Mouse (Mus musculus) cortical plate, adult 2 months (tissue): ENCODE results near the gene Myd88. TPM values are rescaled to one million over a fixed set of nuclear protein-coding genes. Genes with fewer than 3 reads are reported as not detected.

Experiments used
- H3K27ac ChIP-seq: fragments of 200-500 bp; 2 replicates; pipeline ENCODE4 v1.5.1; 2012; ENCODE audit warnings: low read length, control low read depth, inconsistent platforms; ENCODE audit not compliant: insufficient read depth
- H3K4me1 ChIP-seq: fragments of 200-500 bp; 2 replicates; pipeline ENCODE4 v1.6.1; 2011; ENCODE audit warnings: low read length; ENCODE audit not compliant: control insufficient read depth, insufficient read depth
- H3K4me3 ChIP-seq: fragments of 200-500 bp; 2 replicates; pipeline ENCODE4 v1.5.1; 2011; ENCODE audit warnings: mild to moderate bottlenecking, low read length, control low read depth; ENCODE audit not compliant: insufficient read depth
- CTCF ChIP-seq: fragments of 200-500 bp; IDR thresholded peaks from 2 replicates; pipeline ENCODE4 v1.5.1; 2011; ENCODE audit warnings: mild to moderate bottlenecking, control low read depth, low read length; ENCODE audit not compliant: insufficient read depth; ENCODE audit errors: extremely low read depth
- POLR2A ChIP-seq: fragments of 200-500 bp; IDR thresholded peaks from 2 replicates; pipeline ENCODE4 v1.6.1; 2011; ENCODE audit warnings: mild to moderate bottlenecking, low read length, control low read depth; ENCODE audit not compliant: insufficient read depth; ENCODE audit errors: extremely low read depth
- polyA plus RNA-seq: library from polyadenylated mRNA; depleted of rRNA; stranded (reverse); fragments of >200 nt; gene quantifications from 2 replicates; pipeline ENCODE4 v1.2.3, GENCODE M21; 2012

Myd88 gene
- polyA plus RNA-seq, 1 experiment: 5.4 TPM

- TF ChIP-seq POLR2A (no peak), CTCF (no peak)
- Histone ChIP-seq H3K4me1 (no peaks in the 10 kb centered on the region), H3K27ac (no peak overlapping the region), H3K4me3 (no peak overlapping the region)
Observed at GRCm38 (mm10) chr9:119330186-119330963, 10.8 kb downstream of the Myd88 start.

GRCm38 (mm10) chr9:119328488-119328887, 12.7 kb downstream of the Myd88 start:
- TF ChIP-seq CTCF: no peak
- TF ChIP-seq POLR2A: no peak
- no peak overlapping the region for H3K27ac ChIP-seq
- H3K4me1 ChIP-seq: no peaks in the 10 kb centered on the region
- H3K4me3 ChIP-seq: no peak overlapping the region

- no peak for TF ChIP-seq CTCF
- no peak for TF ChIP-seq POLR2A
- Histone ChIP-seq H3K4me1 (peaks cover 2% of the 10 kb centered on the region; the same call in 1 of the 2 replicates), H3K27ac (no peak overlapping the region), H3K4me3 (no peak overlapping the region)
Observed at GRCm38 (mm10) chr9:119324130-119324529, 17.1 kb downstream of the Myd88 start.

- TF ChIP-seq CTCF: no peak
- no peak for TF ChIP-seq POLR2A
Observed at GRCm38 (mm10) chr9:119323260-119323645, 18.0 kb downstream of the Myd88 start.

GRCm38 (mm10) chr9:119322289-119323259, 18.6 kb downstream of the Myd88 start, which contains the start of gene Oxsr1:
Gene Oxsr1, minus strand, starts transcription at chr9:119322427.
- H3K4me3 ChIP-seq: peak within 1 kb of the TSS; percentile 99
- TF ChIP-seq POLR2A: peak; percentile 44
- TF ChIP-seq CTCF: 0 out of 2 replicates have a peak, but pooled peaks have one; percentile 12
- H3K4me1 ChIP-seq: peaks cover 2% of the 10 kb centered on the region; the same call in 1 of the 2 replicates
- H3K27ac ChIP-seq: peak within 1 kb of the TSS; percentile 99

More at GRCm38 (mm10) chr9:119323260-119323645, 18.0 kb downstream of the Myd88 start:
- peaks cover 2% of the 10 kb centered on the region; the same call in 1 of the 2 replicates for H3K4me1 ChIP-seq
- H3K27ac ChIP-seq: peak overlapping the region; percentile 75
- peak overlapping the region; percentile 99 for H3K4me3 ChIP-seq

- TF ChIP-seq CTCF: no peak
- TF ChIP-seq POLR2A: no peak
- peaks cover 2% of the 10 kb centered on the region; the same call in 1 of the 2 replicates for H3K4me1 ChIP-seq
- H3K27ac ChIP-seq: peak overlapping the region; percentile 99; the same call in 1 of the 2 replicates
- peak overlapping the region; percentile 99 for H3K4me3 ChIP-seq
Observed at GRCm38 (mm10) chr9:119321392-119322229, 19.6 kb downstream of the Myd88 start.

GRCm38 (mm10) chr9:119320946-119321345, 20.3 kb downstream of the Myd88 start:
- H3K27ac ChIP-seq: no peak overlapping the region
- peaks cover 2% of the 10 kb centered on the region; the same call in 1 of the 2 replicates for H3K4me1 ChIP-seq
- peak overlapping the region; percentile 99 for H3K4me3 ChIP-seq
- TF ChIP-seq CTCF (no peak), POLR2A (no peak)

GRCm38 (mm10) chr9:119320446-119320845, 20.8 kb downstream of the Myd88 start:
- Histone ChIP-seq H3K4me3 (no peak overlapping the region; the same call in 1 of the 2 replicates), H3K27ac (no peak overlapping the region), H3K4me1 (peaks cover 2% of the 10 kb centered on the region; the same call in 1 of the 2 replicates)
- TF ChIP-seq CTCF (no peak), POLR2A (no peak)
